Mouse (Mus musculus) testis, adult 2 months (tissue): ENCODE data around the gene Ppfia3. TPM values are rescaled to one million over a fixed set of nuclear protein-coding genes. Genes with fewer than 3 reads are reported as not detected.

Experiments used
- H3K27ac ChIP-seq: fragments of 200-500 bp; 2 replicates; pipeline ENCODE4 v1.5.1; 2012; ENCODE audit warnings: low read depth, low read length; ENCODE audit not compliant: control insufficient read depth, insufficient read depth
- H3K27me3 ChIP-seq: fragments of 200-500 bp; 2 replicates; pipeline ENCODE4 v1.6.1; 2012; ENCODE audit warnings: mild to moderate bottlenecking, low read length, moderate library complexity; ENCODE audit not compliant: control insufficient read depth, insufficient read depth
- H3K36me3 ChIP-seq: fragments of 200-500 bp; 2 replicates; pipeline ENCODE4 v1.6.1; 2012; ENCODE audit warnings: mild to moderate bottlenecking, low read length; ENCODE audit not compliant: control insufficient read depth, insufficient read depth
- H3K4me1 ChIP-seq: fragments of 200-500 bp; 2 replicates; pipeline ENCODE4 v1.6.1; 2012; ENCODE audit warnings: low read length; ENCODE audit not compliant: control insufficient read depth, insufficient read depth
- H3K4me3 ChIP-seq: fragments of 200-500 bp; 2 replicates; pipeline ENCODE4 v1.5.1; 2012; ENCODE audit warnings: low read depth, mild to moderate bottlenecking, low read length, moderate library complexity, mixed read lengths; ENCODE audit not compliant: control insufficient read depth
- CTCF ChIP-seq: fragments of 200-500 bp; IDR thresholded peaks from 2 replicates; pipeline ENCODE4 v1.5.1; 2012; ENCODE audit warnings: low read depth, mild to moderate bottlenecking, inconsistent platforms, low read length, moderate library complexity; ENCODE audit not compliant: control insufficient read depth, insufficient read depth, insufficient replicate concordance
- POLR2A ChIP-seq: fragments of 200-500 bp; IDR thresholded peaks from 2 replicates; pipeline ENCODE4 v1.6.1; 2012; ENCODE audit warnings: low read depth, mild to moderate bottlenecking, inconsistent platforms, low read length, moderate library complexity; ENCODE audit not compliant: control insufficient read depth
- polyA plus RNA-seq: library from polyadenylated mRNA; depleted of rRNA; stranded (reverse); fragments of >200 nt; gene quantifications from 2 replicates; pipeline ENCODE4 v1.2.3, GENCODE M21; 2012

The Ppfia3 gene
- polyA plus RNA-seq, 1 experiment = 1.1 TPM

- TF ChIP-seq POLR2A (no peak), CTCF (no peak)
- no peaks in the 10 kb centered on the region for H3K36me3 ChIP-seq
- no peaks in the 10 kb centered on the region for H3K27me3 ChIP-seq
- peaks cover 3% of the 10 kb centered on the region; the same call in 1 of the 2 replicates for H3K4me1 ChIP-seq
- H3K4me3 ChIP-seq = no peak overlapping the region
- no peak overlapping the region for H3K27ac ChIP-seq
Observed at GRCm38 (mm10) chr7:45316536-45316935, 50.3 kb downstream of the Ppfia3 start.

GRCm38 (mm10) chr7:45315182-45315701, 51.6 kb downstream of the Ppfia3 start:
- no peak overlapping the region for H3K4me3 ChIP-seq
- no peak for TF ChIP-seq POLR2A
- no peak for TF ChIP-seq CTCF
- no peaks in the 10 kb centered on the region for H3K36me3 ChIP-seq
- H3K27ac ChIP-seq = no peak overlapping the region
- H3K4me1 ChIP-seq = peaks cover 3% of the 10 kb centered on the region; the same call in 1 of the 2 replicates
- H3K27me3 ChIP-seq = no peaks in the 10 kb centered on the region

GRCm38 (mm10) chr7:45313495-45313894, 53.3 kb downstream of the Ppfia3 start:
- Histone ChIP-seq H3K36me3 (no peaks in the 10 kb centered on the region), H3K4me1 (peaks cover 13% of the 10 kb centered on the region), H3K27ac (peak overlapping the region; percentile 46), H3K4me3 (no peak overlapping the region), H3K27me3 (no peaks in the 10 kb centered on the region)
- no peak for TF ChIP-seq CTCF
- TF ChIP-seq POLR2A = no peak

GRCm38 (mm10) chr7:45312686-45313453, 53.9 kb downstream of the Ppfia3 start:
- H3K4me3 ChIP-seq = no peak overlapping the region
- H3K27ac ChIP-seq = peak overlapping the region; percentile 46; the same call in 1 of the 2 replicates
- no peaks in the 10 kb centered on the region for H3K36me3 ChIP-seq
- TF ChIP-seq CTCF (no peak), POLR2A (no peak)
- H3K27me3 ChIP-seq = no peaks in the 10 kb centered on the region
- peaks cover 18% of the 10 kb centered on the region for H3K4me1 ChIP-seq

GRCm38 (mm10) chr7:45312023-45312422, 54.8 kb downstream of the Ppfia3 start:
- Histone ChIP-seq H3K27ac (no peak overlapping the region), H3K4me1 (peaks cover 18% of the 10 kb centered on the region), H3K36me3 (no peaks in the 10 kb centered on the region), H3K4me3 (no peak overlapping the region), H3K27me3 (no peaks in the 10 kb centered on the region)
- no peak for TF ChIP-seq CTCF
- no peak for TF ChIP-seq POLR2A

- Histone ChIP-seq H3K4me1 (peaks cover 20% of the 10 kb centered on the region), H3K4me3 (no peak overlapping the region), H3K36me3 (no peaks in the 10 kb centered on the region), H3K27me3 (no peaks in the 10 kb centered on the region), H3K27ac (no peak overlapping the region)
- TF ChIP-seq POLR2A = no peak
- peak; percentile 66; the same call in 1 of the 2 replicates for TF ChIP-seq CTCF
Observed at GRCm38 (mm10) chr7:45309455-45309854, 57.4 kb downstream of the Ppfia3 start.

GRCm38 (mm10) chr7:45308551-45309240, 58.1 kb downstream of the Ppfia3 start:
- H3K4me1 ChIP-seq = peaks cover 22% of the 10 kb centered on the region
- no peak overlapping the region for H3K4me3 ChIP-seq
- no peaks in the 10 kb centered on the region for H3K27me3 ChIP-seq
- TF ChIP-seq CTCF (no peak), POLR2A (no peak)
- H3K27ac ChIP-seq = no peak overlapping the region
- no peaks in the 10 kb centered on the region for H3K36me3 ChIP-seq
